Mouse (Mus musculus) heart, postnatal 4 days (tissue): ENCODE data around the gene Krtap8-1. TPM values are rescaled to one million over a fixed set of nuclear protein-coding genes. Genes with fewer than 3 reads are reported as not detected.
A peak's percentile ranks its signal among the peaks of the same experiment; 100 is the strongest.

Source experiments
- DNase-seq: peaks from one replicate; pipeline ENCODE4 v3.0.0; 2021
- total RNA-seq, 2 experiments: library from RNA; stranded (reverse); gene quantifications; 2 replicates each; pipeline ENCODE4 v1.2.3; 2021

The Krtap8-1 gene
- not detected for total RNA-seq

GRCm38 (mm10) chr16:89487852-89488251 is at the start of gene Krtap8-1:
TSS of gene Krtap8-1 (minus strand) at chr16:89487952.
- DNase-seq, result no peak

- DNase-seq, result no peak
Measured at GRCm38 (mm10) chr16:89537349-89537748, 49.6 kb upstream of the Krtap8-1 start.

GRCm38 (mm10) chr16:89530547-89530946 is 42.8 kb upstream of the Krtap8-1 start:
- no peak for DNase-seq

- DNase-seq, result no peak
Measured at GRCm38 (mm10) chr16:89529846-89530245, 42.1 kb upstream of the Krtap8-1 start.

GRCm38 (mm10) chr16:89528380-89528779 is 40.6 kb upstream of the Krtap8-1 start:
- DNase-seq, result no peak

- DNase-seq, result no peak
Measured at GRCm38 (mm10) chr16:89520996-89521395, 33.2 kb upstream of the Krtap8-1 start.

GRCm38 (mm10) chr16:89520555-89520954 is 32.8 kb upstream of the Krtap8-1 start:
- DNase-seq, result no peak

- no peak for DNase-seq
Measured at GRCm38 (mm10) chr16:89520091-89520490, 32.3 kb upstream of the Krtap8-1 start.

GRCm38 (mm10) chr16:89517635-89518034 is 29.9 kb upstream of the Krtap8-1 start:
- DNase-seq, result peak; percentile 56

GRCm38 (mm10) chr16:89513431-89513830 is 25.7 kb upstream of the Krtap8-1 start:
- peak; percentile 8 for DNase-seq

- no peak for DNase-seq
Measured at GRCm38 (mm10) chr16:89508223-89508622, 20.5 kb upstream of the Krtap8-1 start, which contains the start of gene Krtap7-1. TSS of gene Krtap7-1 (minus strand) at chr16:89508323.

GRCm38 (mm10) chr16:89503571-89503970 is 15.8 kb upstream of the Krtap8-1 start:
- no peak for DNase-seq

- no peak for DNase-seq
Measured at GRCm38 (mm10) chr16:89501870-89502269, 14.1 kb upstream of the Krtap8-1 start.

GRCm38 (mm10) chr16:89497002-89497401 is 9.2 kb upstream of the Krtap8-1 start:
- DNase-seq, result no peak

- DNase-seq, result no peak
Measured at GRCm38 (mm10) chr16:89495394-89496153, 7.8 kb upstream of the Krtap8-1 start.

- DNase-seq, result no peak
Measured at GRCm38 (mm10) chr16:89477679-89478314, 10.0 kb downstream of the Krtap8-1 start.

- DNase-seq, result no peak
Measured at GRCm38 (mm10) chr16:89461189-89461588, 26.6 kb downstream of the Krtap8-1 start.

Other genes with a start within 250 kb of the Krtap8-1 start
- not detected for gene Krtap21-1, start 84.1 kb downstream of the Krtap8-1 start, total RNA-seq
- not detected for gene Krtap6-2, start 67.8 kb downstream of the Krtap8-1 start, total RNA-seq
- not detected for gene Krtap7-1, start 20.4 kb upstream of the Krtap8-1 start, total RNA-seq
- not detected for gene Krtap11-1, start 83.2 kb upstream of the Krtap8-1 start, total RNA-seq